Mouse (Mus musculus) ES-E14 (cell line): Measurements from ENCODE around the gene Slit3.

Source experiments
- HCFC1 ChIP-seq: IDR thresholded peaks from 2 replicates; pipeline ENCODE4 v1.6.1; 2012; ENCODE audit warnings: low read length, inconsistent platforms, borderline replicate concordance; ENCODE audit not compliant: insufficient read depth
- MAFK ChIP-seq: IDR thresholded peaks from 2 replicates; pipeline ENCODE4 v1.6.1; 2014; ENCODE audit warnings: mild to moderate bottlenecking, low read depth, low read length, inconsistent platforms; ENCODE audit not compliant: insufficient read depth
- ZC3H11A ChIP-seq: IDR thresholded peaks from 2 replicates; pipeline ENCODE4 v1.6.1; 2012; ENCODE audit warnings: low read depth, mild to moderate bottlenecking, inconsistent platforms, low read length, borderline replicate concordance
- ZNF384 ChIP-seq: IDR thresholded peaks from 2 replicates; pipeline ENCODE4 v1.6.1; 2012; ENCODE audit warnings: low read depth, low read length, inconsistent platforms

- TF ChIP-seq HCFC1, result no peak
- no peak for TF ChIP-seq MAFK
- TF ChIP-seq ZNF384, result no peak
- TF ChIP-seq ZC3H11A, result no peak
These were observed 234.8 kb downstream of the Slit3 start for GRCm38 (mm10) chr11:35355811-35356210.
